Mouse (Mus musculus) bone marrow, adult 2 months (tissue): ENCODE data around the gene Mapkapk2.

Source experiments
- CTCF ChIP-seq: fragments of 200-500 bp; IDR thresholded peaks from 2 replicates; pipeline ENCODE4 v1.5.1; 2011; ENCODE audit warnings: low read length, control low read depth; ENCODE audit not compliant: control insufficient read depth, insufficient read depth
- POLR2A ChIP-seq: fragments of 200-500 bp; IDR thresholded peaks from 2 replicates; pipeline ENCODE4 v1.6.1; 2011; ENCODE audit warnings: low read depth, mild to moderate bottlenecking, control low read depth, low read length, borderline replicate concordance; ENCODE audit not compliant: control insufficient read depth

GRCm38 (mm10) chr1:131096803-131097699, 575 bp downstream of the Mapkapk2 start:
- TF ChIP-seq POLR2A (peak; percentile 57; the same call in 1 of the 2 replicates), CTCF (no peak)
